24 mouse cellular contexts compared by ENCODE assay signal in genomic region chr17:93362926-93363325, GRCm38 (mm10).
DNase-seq lines count a peak whose midpoint lies in the region; ATAC-seq lines count a peak whose summit lies in the region.
"Had no signal": no experiment of that assay in that cellular context is flagged by ENCODE, and none has a peak within 500 bp of the region (broad histone marks: within the 10 kb centered on the region; RNA-seq: fewer than 3 reads in every experiment).

No protein-coding gene starts in this region.

- H3K4me2 ChIP-seq in forebrain, embryonic 14.5 days (ENCODE audit: low read length) = no peak overlapping the region
- H3K4me2 ChIP-seq in forebrain, embryonic 11.5 days (ENCODE audit: low read depth, low read length, severe bottlenecking) = no peak overlapping the region
- H3K4me2 ChIP-seq: embryonic facial prominence, embryonic 15.5 days; hindbrain, embryonic 12.5 days had no signal

- no peaks in the 10 kb centered on the region for H3K36me3 ChIP-seq in forebrain, embryonic 14.5 days (ENCODE audit: control insufficient read depth, insufficient read depth, low read length)
- no peaks in the 10 kb centered on the region for H3K36me3 ChIP-seq in forebrain, embryonic 11.5 days (ENCODE audit: control insufficient read depth, insufficient read depth, low read length)
- H3K36me3 ChIP-seq: embryonic facial prominence, embryonic 15.5 days; heart, embryonic 10.5 days; hindbrain, embryonic 12.5 days had no signal

- ATAC-seq in forebrain, embryonic 14.5 days = no peak
- ATAC-seq in forebrain, embryonic 11.5 days (replicated peaks; ENCODE audit: low FRiP score) = no peak
- peak; percentile 87 for ATAC-seq in frontal cortex, adult (ENCODE audit: low TSS enrichment)
- ATAC-seq: activated CD4-positive, CD25-positive, alpha-beta regulatory T cell, adult 4 months; hindbrain, embryonic 16.5 days; inflammation-experienced regulatory T-cells, adult 6 months; Patski had no signal

- no peak overlapping the region for H3K4me3 ChIP-seq in forebrain, embryonic 14.5 days (ENCODE audit: low read depth, low read length)
- no peak overlapping the region for H3K4me3 ChIP-seq in forebrain, embryonic 11.5 days (ENCODE audit: low read depth, low read length)
- H3K4me3 ChIP-seq: embryonic facial prominence, embryonic 15.5 days; erythroblast, embryonic 14.5 days; heart, embryonic 10.5 days; hindbrain, embryonic 12.5 days had no signal

- peak; percentile 60 for DNase-seq in forebrain, embryonic 14.5 days (ENCODE audit: low spot score)
- no peak for DNase-seq in forebrain, embryonic 11.5 days (ENCODE audit: low spot score)
- DNase-seq in frontal cortex, postnatal 10 days (ENCODE audit: low spot score in 2 of 2) = no peak
- peak; percentile 31 for DNase-seq in 3T3-L1 (ENCODE audit: low read depth, low spot score)
- peak; percentile 54 for DNase-seq in brain, embryonic 18.5 days (ENCODE audit: low read depth, low spot score)
- DNase-seq in urinary bladder, adult 18-20 months (ENCODE audit: low spot score in 2 of 2) = no peak
- DNase-seq: adrenal gland, postnatal 14 days; cerebellum, adult 11 months; cerebellum, adult 8-10 months; cerebellum, postnatal 14 days; embryo, embryonic 11 days; gastrocnemius, postnatal 10 days; heart, adult 18-20 months; heart, postnatal 10 days; heart, postnatal 4 days had no signal

- no peaks in the 10 kb centered on the region for H3K27me3 ChIP-seq in forebrain, embryonic 14.5 days (replicated peaks; ENCODE audit: control insufficient read depth, insufficient read depth, low read length)
- no peaks in the 10 kb centered on the region for H3K27me3 ChIP-seq in forebrain, embryonic 11.5 days (ENCODE audit: control insufficient read depth, insufficient read depth, low read length)
- H3K27me3 ChIP-seq: embryonic facial prominence, embryonic 15.5 days; hindbrain, embryonic 12.5 days; Patski had no signal

- H3K27ac ChIP-seq in forebrain, embryonic 14.5 days (ENCODE audit: low read depth, low read length) = no peak overlapping the region
- H3K27ac ChIP-seq in forebrain, embryonic 11.5 days (ENCODE audit: low read depth, low read length) = no peak overlapping the region
- H3K27ac ChIP-seq: embryonic facial prominence, embryonic 15.5 days; heart, embryonic 10.5 days; hindbrain, embryonic 12.5 days had no signal

- H3K9ac ChIP-seq in forebrain, embryonic 14.5 days (ENCODE audit: low read length) = no peak overlapping the region
- H3K9ac ChIP-seq in forebrain, embryonic 11.5 days (ENCODE audit: low read length) = no peak overlapping the region
- H3K9ac ChIP-seq: embryonic facial prominence, embryonic 15.5 days; hindbrain, embryonic 12.5 days had no signal

- H3K4me1 ChIP-seq in forebrain, embryonic 14.5 days (ENCODE audit: control insufficient read depth, insufficient read depth, low read length) = no peaks in the 10 kb centered on the region
- H3K4me1 ChIP-seq in forebrain, embryonic 11.5 days (replicated peaks; ENCODE audit: control insufficient read depth, insufficient read depth, low read length) = no peaks in the 10 kb centered on the region
- H3K4me1 ChIP-seq: embryonic facial prominence, embryonic 15.5 days; heart, embryonic 10.5 days; hindbrain, embryonic 12.5 days had no signal

- H3K9me3 ChIP-seq in forebrain, embryonic 14.5 days (replicated peaks; ENCODE audit: control insufficient read depth, low read length) = no peaks in the 10 kb centered on the region
- H3K9me3 ChIP-seq in forebrain, embryonic 11.5 days (ENCODE audit: control insufficient read depth, low read length) = no peaks in the 10 kb centered on the region
- H3K9me3 ChIP-seq: embryonic facial prominence, embryonic 15.5 days; heart, embryonic 10.5 days; hindbrain, embryonic 12.5 days had no signal

Comparison
In these comparisons a context has a peak if more than half of its experiments do, and no peak if none do; other contexts are left out.
1. DNase-seq: peak in forebrain, embryonic 14.5 days (single experiment), 3T3-L1 (single experiment) and brain, embryonic 18.5 days (single experiment); none in forebrain, embryonic 11.5 days (single experiment), frontal cortex, postnatal 10 days (0 of 2) and urinary bladder, adult 18-20 months (0 of 2).